Mouse (Mus musculus): ENCODE data around the gene Olfr456.
"Not testable (repeated sequence)": the region's sequence is repeated elsewhere in the genome, so short reads cannot be mapped to it uniquely, and the experiment has no call there.

The Olfr456 gene

GRCm38 (mm10) chr6:42487114-42487513 is at the start of gene Olfr456:
Olfr456 (minus strand) TSS chr6:42487214.
- DNase-seq = no peak

DNA sequence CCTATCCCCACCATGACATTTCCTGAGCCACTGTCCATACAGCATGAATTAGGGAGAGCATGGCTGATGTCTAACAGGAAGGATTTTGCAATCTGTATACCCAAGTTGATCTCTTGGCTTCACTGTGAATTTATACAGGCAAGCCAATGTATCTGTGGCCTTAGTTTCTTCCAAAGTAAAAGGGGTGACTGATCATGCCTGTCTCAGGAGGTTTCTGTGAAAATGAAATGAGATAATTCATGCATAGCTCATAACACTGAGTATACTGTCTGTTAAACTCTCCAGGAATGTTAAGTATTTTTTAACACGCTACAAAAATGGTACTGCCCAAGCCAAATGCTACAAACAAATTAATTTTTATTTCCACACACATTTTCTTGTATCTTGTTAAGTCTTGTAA is 26.4 kb upstream of the Olfr456 start:
- no peak for DNase-seq

DNA sequence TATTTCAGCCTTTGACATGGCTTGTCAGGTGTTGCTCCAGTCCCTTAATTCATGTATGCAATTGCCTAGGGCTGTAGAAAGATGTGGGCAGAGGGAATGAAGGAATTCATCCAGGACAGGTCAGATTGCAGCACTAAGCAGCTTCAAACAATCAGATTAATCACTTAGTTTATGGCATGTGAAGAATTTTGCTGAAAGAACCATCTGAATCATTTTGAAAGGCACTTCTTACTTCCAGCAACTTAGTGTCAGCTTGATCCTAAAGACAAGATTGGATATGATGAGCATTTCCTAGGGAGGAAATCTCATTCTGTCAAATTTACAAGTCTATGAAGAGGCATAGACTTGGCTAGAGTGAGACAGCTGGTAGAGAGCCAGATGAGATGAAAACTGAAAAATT is 22.3 kb upstream of the Olfr456 start:
- no peak for DNase-seq

- DNase-seq = peak; percentile 64
Observed at GRCm38 (mm10) chr6:42503478-42503877, 16.5 kb upstream of the Olfr456 start.

GRCm38 (mm10) chr6:42489731-42490130 is 2.7 kb upstream of the Olfr456 start:
- no peak for DNase-seq

DNA sequence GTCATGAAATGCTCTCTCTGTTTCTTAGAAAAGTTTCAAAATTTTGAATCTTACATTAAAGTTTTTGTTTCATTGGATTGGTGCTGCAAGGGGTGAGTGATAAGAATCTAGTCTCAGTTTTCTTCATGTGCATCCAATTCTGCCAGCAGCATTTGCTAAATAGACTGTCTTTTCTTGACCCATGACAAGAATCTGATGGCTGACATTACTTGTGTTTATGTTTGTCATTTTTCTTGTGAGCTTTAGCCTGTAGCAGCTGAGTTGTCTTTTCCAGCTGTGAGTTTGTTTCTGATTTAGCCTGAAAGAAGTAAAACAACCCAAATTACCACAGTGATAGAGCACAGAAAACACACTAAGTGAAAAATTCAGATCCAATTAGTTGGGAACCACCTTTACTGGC is 2.4 kb downstream of the Olfr456 start:
- peak; percentile 2 for DNase-seq

- no peak for DNase-seq
Observed at GRCm38 (mm10) chr6:42476235-42476634, 10.8 kb downstream of the Olfr456 start, which contains the start of gene Olfr457. Olfr457 (minus strand) TSS chr6:42476335.

DNA sequence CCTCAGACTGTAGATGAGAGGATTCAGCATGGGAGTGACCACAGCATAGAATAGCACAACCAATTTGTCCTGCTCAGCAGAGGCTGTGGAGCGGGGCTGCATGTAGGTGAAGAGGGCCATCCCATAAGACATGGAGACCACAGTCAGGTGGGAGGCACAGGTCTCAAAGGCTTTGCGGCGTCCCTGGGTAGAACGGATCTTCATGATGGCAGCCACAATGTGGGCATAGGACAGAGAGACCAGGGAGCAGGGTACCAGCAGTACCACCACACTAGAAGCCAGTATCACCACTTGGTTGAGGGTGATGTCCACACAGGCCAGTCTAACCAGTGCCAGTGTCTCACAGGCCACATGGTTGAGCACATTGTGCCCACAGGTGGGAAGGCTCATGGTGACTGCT is 15.7 kb downstream of the Olfr456 start:
- DNase-seq = not testable (repeated sequence)

- no peak for DNase-seq
Observed at GRCm38 (mm10) chr6:42470542-42470941, 16.5 kb downstream of the Olfr456 start.

GRCm38 (mm10) chr6:42465096-42465495 is 21.9 kb downstream of the Olfr456 start, which contains the start of gene Olfr458:
Olfr458 (minus strand) TSS chr6:42465196.
- DNase-seq = no peak

- no peak for DNase-seq
Observed at GRCm38 (mm10) chr6:42447381-42447780, 39.6 kb downstream of the Olfr456 start.

GRCm38 (mm10) chr6:42444491-42444890 is 42.5 kb downstream of the Olfr456 start:
- DNase-seq = no peak

- no peak for DNase-seq
Observed at GRCm38 (mm10) chr6:42441395-42441794, 45.6 kb downstream of the Olfr456 start.

Data from kidney, postnatal 14 days (tissue).